Mouse (Mus musculus) cortical plate, adult 2 months (tissue): ENCODE measurements at regions not wholly inside any gene's neighbourhood (a gene's known extent, or its start where the extent isn't known, plus 50 kb on each side); places are given as distances from the start of the nearest gene placed in this dataset.

Source experiments
- H3K27ac ChIP-seq: fragments of 200-500 bp; 2 replicates; pipeline ENCODE4 v1.5.1; 2012; ENCODE audit warnings: low read length, control low read depth, inconsistent platforms; ENCODE audit not compliant: insufficient read depth
- H3K4me1 ChIP-seq: fragments of 200-500 bp; 2 replicates; pipeline ENCODE4 v1.6.1; 2011; ENCODE audit warnings: low read length; ENCODE audit not compliant: control insufficient read depth, insufficient read depth
- H3K4me3 ChIP-seq: fragments of 200-500 bp; 2 replicates; pipeline ENCODE4 v1.5.1; 2011; ENCODE audit warnings: mild to moderate bottlenecking, low read length, control low read depth; ENCODE audit not compliant: insufficient read depth
- CTCF ChIP-seq: fragments of 200-500 bp; IDR thresholded peaks from 2 replicates; pipeline ENCODE4 v1.5.1; 2011; ENCODE audit warnings: mild to moderate bottlenecking, control low read depth, low read length; ENCODE audit not compliant: insufficient read depth; ENCODE audit errors: extremely low read depth
- POLR2A ChIP-seq: fragments of 200-500 bp; IDR thresholded peaks from 2 replicates; pipeline ENCODE4 v1.6.1; 2011; ENCODE audit warnings: mild to moderate bottlenecking, low read length, control low read depth; ENCODE audit not compliant: insufficient read depth; ENCODE audit errors: extremely low read depth

GRCm38 (mm10) chr1:56453756-56454155, 183.5 kb downstream of the Hsfy2 start:
- Histone ChIP-seq H3K4me3 (no peak overlapping the region), H3K4me1 (no peaks in the 10 kb centered on the region), H3K27ac (no peak overlapping the region)
- TF ChIP-seq POLR2A = no peak
- TF ChIP-seq CTCF = no peak

GRCm38 (mm10) chr1:56442835-56443234, 194.4 kb downstream of the Hsfy2 start:
- Histone ChIP-seq H3K4me3 (no peak overlapping the region), H3K27ac (no peak overlapping the region), H3K4me1 (no peaks in the 10 kb centered on the region)
- TF ChIP-seq POLR2A = no peak

- no peak for TF ChIP-seq CTCF
- TF ChIP-seq POLR2A = no peak
- Histone ChIP-seq H3K4me1 (no peaks in the 10 kb centered on the region), H3K27ac (no peak overlapping the region), H3K4me3 (no peak overlapping the region)
These were observed 230.4 kb downstream of the Hsfy2 start for GRCm38 (mm10) chr1:56406786-56407185.

- Histone ChIP-seq H3K27ac (no peak overlapping the region), H3K4me1 (no peaks in the 10 kb centered on the region), H3K4me3 (no peak overlapping the region)
- TF ChIP-seq POLR2A = no peak
- TF ChIP-seq CTCF = no peak
These were observed 233.9 kb downstream of the Hsfy2 start for GRCm38 (mm10) chr1:56403351-56403750.

DNA sequence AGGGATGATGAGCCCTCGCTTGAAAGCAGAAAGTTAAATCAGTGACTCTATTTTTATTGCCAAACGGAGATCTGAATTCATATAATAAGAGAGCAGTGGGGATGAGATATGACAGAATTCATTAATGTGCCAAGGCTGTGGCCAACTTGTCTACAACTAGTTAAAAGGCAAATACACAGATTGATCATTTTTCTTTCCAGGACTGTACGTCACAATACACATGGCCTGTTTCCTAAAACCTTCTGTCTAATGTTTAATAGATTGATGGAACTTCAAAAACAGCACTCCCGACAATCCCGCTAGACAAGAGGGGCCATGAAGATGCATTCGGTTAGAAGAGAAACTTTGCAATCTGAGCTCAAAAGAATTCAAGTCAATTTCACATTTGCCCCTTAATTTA, 241.4 kb downstream of the Hsfy2 start:
- TF ChIP-seq POLR2A (no peak), CTCF (no peak)
- H3K4me3 ChIP-seq = no peak overlapping the region
- H3K27ac ChIP-seq = no peak overlapping the region
- no peaks in the 10 kb centered on the region for H3K4me1 ChIP-seq

GRCm38 (mm10) chr1:56387086-56387485, 250.1 kb downstream of the Hsfy2 start:
- Histone ChIP-seq H3K4me3 (no peak overlapping the region), H3K27ac (no peak overlapping the region), H3K4me1 (no peaks in the 10 kb centered on the region)
- TF ChIP-seq POLR2A = no peak
- TF ChIP-seq CTCF = no peak

DNA sequence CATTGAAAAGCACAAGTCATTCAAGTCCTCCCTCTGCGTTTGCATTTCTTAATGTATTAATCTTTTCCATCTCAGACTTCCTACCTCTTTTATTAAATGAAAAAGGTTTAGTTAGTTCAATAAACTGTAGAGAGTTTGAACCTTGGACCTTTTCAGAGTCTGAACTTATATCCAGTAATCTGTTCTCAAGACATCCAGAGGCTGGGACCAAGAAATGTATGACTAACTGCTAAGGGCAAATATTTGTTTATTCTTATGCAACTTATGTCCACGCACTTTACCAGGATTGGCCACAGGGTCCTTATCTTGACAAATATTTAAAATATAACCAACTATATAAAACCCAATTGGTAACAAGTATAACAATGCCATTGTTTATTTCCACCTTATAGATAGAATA, 270.9 kb downstream of the Hsfy2 start:
- H3K4me1 ChIP-seq = no peaks in the 10 kb centered on the region
- TF ChIP-seq POLR2A = no peak
- no peak for TF ChIP-seq CTCF

DNA sequence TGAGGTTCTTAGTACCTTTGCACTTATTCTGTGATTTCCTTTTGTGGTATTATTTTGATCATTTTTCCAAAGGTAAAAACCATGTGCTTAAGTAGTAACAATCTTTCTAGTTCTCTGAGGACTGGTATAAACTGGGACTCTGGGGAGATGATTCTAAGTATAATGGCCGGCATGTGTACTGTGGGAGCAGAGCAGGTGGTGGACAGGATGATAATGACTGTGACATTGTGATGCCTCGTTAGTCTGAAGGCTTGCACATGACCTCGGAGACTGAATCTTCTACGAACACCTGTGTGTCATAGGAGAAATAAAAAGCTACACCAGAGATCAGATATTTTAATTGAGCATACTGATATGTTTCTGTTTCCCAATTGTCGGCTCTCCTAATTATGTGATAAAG, 276.4 kb downstream of the Hsfy2 start:
- Histone ChIP-seq H3K4me1 (no peaks in the 10 kb centered on the region), H3K4me3 (no peak overlapping the region), H3K27ac (no peak overlapping the region)
- no peak for TF ChIP-seq POLR2A
- no peak for TF ChIP-seq CTCF

More for the DNA sequence above, 270.9 kb downstream of the Hsfy2 start:
- Histone ChIP-seq H3K4me3 (no peak overlapping the region), H3K27ac (no peak overlapping the region)

- Histone ChIP-seq H3K27ac (no peak overlapping the region), H3K4me1 (no peaks in the 10 kb centered on the region), H3K4me3 (no peak overlapping the region)
- no peak for TF ChIP-seq CTCF
- TF ChIP-seq POLR2A = no peak
These were observed 290.6 kb downstream of the Hsfy2 start for GRCm38 (mm10) chr1:56346638-56347037.

DNA sequence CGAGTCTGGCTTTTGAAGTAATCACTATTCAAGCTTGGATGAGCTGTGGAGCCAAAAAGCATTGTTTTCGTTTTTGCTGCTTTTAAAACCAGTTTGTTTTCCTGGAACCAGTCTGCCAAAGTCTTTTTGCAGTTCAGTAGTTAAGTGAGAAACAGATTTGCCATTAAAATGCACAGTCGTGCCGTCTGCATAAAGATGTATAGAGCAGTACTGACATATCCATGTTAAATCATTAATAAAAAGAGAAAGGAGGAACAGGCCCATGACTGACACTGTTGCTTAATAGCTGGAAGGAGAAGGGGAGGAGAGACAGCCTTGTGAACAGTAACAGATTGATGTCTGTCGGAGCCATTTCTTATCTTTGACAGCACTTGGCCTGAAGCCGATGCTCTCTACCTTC, 292.3 kb downstream of the Hsfy2 start:
- TF ChIP-seq POLR2A (no peak), CTCF (no peak)
- no peaks in the 10 kb centered on the region for H3K4me1 ChIP-seq
- no peak overlapping the region for H3K27ac ChIP-seq
- H3K4me3 ChIP-seq = no peak overlapping the region

- Histone ChIP-seq H3K4me3 (no peak overlapping the region), H3K27ac (no peak overlapping the region), H3K4me1 (no peaks in the 10 kb centered on the region; the same call in 1 of the 2 replicates)
- no peak for TF ChIP-seq CTCF
These were observed 309.9 kb downstream of the Hsfy2 start for GRCm38 (mm10) chr1:56327381-56327780.

DNA sequence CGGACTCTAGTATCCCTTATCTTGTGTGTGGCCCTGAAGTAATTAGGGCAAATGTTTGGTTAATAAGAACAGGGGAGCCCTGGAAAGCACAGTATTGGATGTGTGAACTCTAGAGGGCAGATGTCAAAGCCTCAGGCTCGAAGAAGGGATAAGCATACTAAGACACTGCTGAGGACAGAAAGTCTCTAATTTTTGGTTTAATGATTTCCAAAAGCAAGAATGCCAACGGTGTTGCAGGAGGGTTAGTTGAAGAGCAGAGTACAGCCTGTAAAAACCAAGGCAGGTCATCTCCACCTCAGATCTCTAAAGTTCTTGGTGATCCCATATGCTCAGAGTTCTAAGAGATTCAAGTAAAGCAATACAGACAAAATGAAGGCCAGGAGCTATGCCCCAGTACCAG, 328.6 kb downstream of the Hsfy2 start:
- Histone ChIP-seq H3K4me3 (no peak overlapping the region), H3K4me1 (no peaks in the 10 kb centered on the region), H3K27ac (no peak overlapping the region)
- no peak for TF ChIP-seq CTCF
- TF ChIP-seq POLR2A = no peak
